Mouse (Mus musculus): ENCODE measurements around the gene Dclre1a. TPM values are rescaled to one million over a fixed set of nuclear protein-coding genes. Genes with fewer than 3 reads are reported as not detected.

The Dclre1a gene
- total RNA-seq, 2 experiments from 2014 or later, result 6.1 to 6.4 TPM

Other genes with a start within 250 kb of the Dclre1a start
- under 1 TPM; 0.07 to 0.08 TPM for gene Nrap, start 158.2 kb downstream of the Dclre1a start, total RNA-seq (2021)
- 1 to 10 TPM; 1.3 to 1.9 TPM for gene Casp7, start 151.1 kb downstream of the Dclre1a start, total RNA-seq (2021)
- gene Plekhs1, start 86.6 kb downstream of the Dclre1a start, total RNA-seq (2021), result under 1 TPM; 0.22 to 0.33 TPM
- gene Nhlrc2, start within 50 bp of the Dclre1a start, total RNA-seq (2021), result 10 to 100 TPM; 11.5 to 13.4 TPM
- gene Adrb1, start 174.0 kb upstream of the Dclre1a start, total RNA-seq (2021), result 10 to 100 TPM; 18.4 to 20.4 TPM

All from layer of hippocampus, postnatal 36 days (tissue).